Mouse (Mus musculus): ENCODE data around the gene Pex5.

DNA sequence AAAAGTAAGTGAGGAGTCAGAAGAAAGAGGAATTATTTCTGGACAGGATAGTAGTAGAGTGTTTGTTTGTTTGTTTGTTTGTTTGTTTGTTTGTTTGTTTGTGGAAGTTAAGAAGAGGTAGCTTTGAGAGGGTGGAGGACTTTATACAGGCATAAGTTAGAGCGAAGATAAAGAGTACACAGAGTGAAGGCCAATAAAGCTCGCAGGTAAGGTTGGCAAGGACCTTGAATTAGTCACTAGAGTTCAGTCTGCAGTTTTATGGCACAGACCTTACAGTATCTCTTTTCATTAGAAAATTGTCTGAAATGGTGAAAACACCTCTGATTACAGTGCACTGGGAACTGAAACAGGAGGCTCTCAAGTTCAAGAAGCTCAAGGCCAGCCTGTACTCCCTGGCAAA, 31.2 kb upstream of the Pex5 start:
- TF ChIP-seq CTCF (IDR thresholded peaks at IDR 0.05; ENCODE audit: insufficient read depth, low read depth, low read length), result no peak
- no peak for TF ChIP-seq POLR2A (IDR thresholded peaks at IDR 0.05; ENCODE audit: insufficient read depth, low read depth, low read length)

Measured in olfactory bulb, adult 2 months (tissue).